Mouse (Mus musculus): ENCODE results near the gene Tnfrsf1a.

The Tnfrsf1a gene

GRCm38 (mm10) chr6:125385066-125385974 is 36.2 kb downstream of the Tnfrsf1a start:
- peak; percentile 32 to 55 for DNase-seq

GRCm38 (mm10) chr6:125386080-125386479 is 36.9 kb downstream of the Tnfrsf1a start:
- peak in 1 of 2 experiments; percentile 38 for DNase-seq

DNA sequence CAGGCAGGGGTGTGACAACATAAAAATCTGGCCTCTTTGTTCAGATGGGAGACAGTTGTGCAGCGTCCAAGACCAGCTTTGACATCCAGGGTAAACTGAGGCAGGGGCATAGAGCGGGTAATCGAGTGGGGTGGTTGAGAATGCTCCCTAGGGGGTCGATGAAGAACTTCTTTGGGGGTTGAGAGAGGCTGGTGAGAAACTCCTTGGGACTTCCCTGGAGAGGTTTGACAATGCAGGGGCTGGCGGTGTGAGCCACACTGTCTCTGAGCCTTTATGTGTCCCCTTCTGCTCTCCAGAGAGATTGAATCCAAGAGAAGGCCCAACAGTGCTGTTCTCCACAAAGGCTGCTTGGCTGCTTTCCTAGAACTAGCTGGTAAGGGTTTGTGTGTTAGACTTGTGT is 40.7 kb downstream of the Tnfrsf1a start:
- DNase-seq: no peak

GRCm38 (mm10) chr6:125405461-125406382 is 56.6 kb downstream of the Tnfrsf1a start:
- peak in 1 of 2 experiments; percentile 28 for DNase-seq

DNA sequence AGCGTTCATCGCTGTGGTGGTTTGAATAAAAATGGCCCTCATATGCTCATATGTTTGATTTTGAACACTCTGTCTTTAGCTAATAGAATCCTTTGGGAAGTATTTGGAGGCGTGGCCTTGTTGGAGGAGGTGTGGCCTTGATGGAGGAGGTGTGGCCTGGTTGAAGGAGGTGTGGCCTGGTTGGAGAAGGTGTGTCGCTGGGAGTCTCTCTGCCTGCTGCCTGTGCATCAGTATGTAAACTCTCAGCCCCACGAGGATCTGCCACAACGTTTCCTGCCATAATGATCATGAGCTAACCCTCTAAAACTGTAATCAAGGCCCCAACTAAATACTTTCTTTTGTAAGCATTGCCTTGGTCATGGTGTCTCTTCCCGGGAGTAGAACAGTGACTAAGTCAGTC is 58.1 kb downstream of the Tnfrsf1a start:
- DNase-seq: no peak

- no peak for DNase-seq
These were observed 58.5 kb downstream of the Tnfrsf1a start for GRCm38 (mm10) chr6:125407657-125408056.

DNA sequence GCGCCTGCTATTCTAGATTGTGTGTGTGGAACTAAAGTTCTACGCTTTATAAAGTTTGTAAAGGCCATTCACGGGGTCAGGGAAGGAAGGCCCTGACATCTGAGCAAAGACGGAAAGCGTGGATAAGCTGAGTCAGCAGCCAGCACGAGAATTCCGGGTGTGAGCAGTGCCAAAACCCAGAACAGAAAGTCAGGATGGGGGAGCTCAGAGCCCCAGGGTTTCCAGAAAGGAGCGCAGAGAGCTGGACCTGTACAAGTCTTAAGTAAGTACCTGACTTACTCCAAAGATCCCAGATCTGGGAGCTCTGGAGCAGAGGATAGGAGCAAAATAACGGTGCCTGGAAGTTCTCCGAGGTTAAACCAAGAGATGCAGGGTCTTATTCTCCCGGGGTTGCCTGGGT is 61.4 kb downstream of the Tnfrsf1a start:
- peak in 1 of 2 experiments; percentile 17 for DNase-seq

GRCm38 (mm10) chr6:125410995-125411547 is 61.9 kb downstream of the Tnfrsf1a start:
- DNase-seq: peak in 1 of 2 experiments; percentile 31

DNA sequence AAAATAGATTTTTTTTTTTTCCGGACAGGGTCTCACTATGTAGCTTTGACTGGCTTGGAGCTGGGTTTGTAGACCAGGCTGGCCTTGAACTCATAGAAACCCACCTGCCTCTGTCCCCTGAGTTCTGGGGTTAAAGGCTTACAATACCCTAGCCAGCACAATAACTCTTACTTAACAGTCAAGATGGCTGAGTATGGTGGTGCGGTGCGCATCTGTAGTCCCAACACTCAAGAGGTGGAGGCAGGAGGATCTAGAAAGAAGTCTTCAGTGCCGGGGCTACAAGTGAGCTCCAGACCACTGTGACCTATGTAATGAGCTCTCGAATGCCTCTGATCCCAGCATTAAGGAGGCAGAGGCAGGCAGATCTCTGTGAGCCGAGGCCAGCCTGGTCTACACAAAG is 62.5 kb downstream of the Tnfrsf1a start:
- no peak for DNase-seq
